Mouse (Mus musculus): ENCODE measurements around the gene Rpl14.

- no peak for TF ChIP-seq POLR2A (IDR thresholded peaks at IDR 0.05; ENCODE audit: borderline replicate concordance, extremely low read depth, insufficient read depth, insufficient read length, poor library complexity, severe bottlenecking)
- TF ChIP-seq CTCF (IDR thresholded peaks at IDR 0.05; ENCODE audit: borderline replicate concordance, extremely low read depth, insufficient read depth, insufficient read length), result no peak
These were observed 32.3 kb downstream of the Rpl14 start for GRCm38 (mm10) chr9:120603512-120603908.
